Mouse (Mus musculus) G1E (cell line): ENCODE results near the gene Atxn3. TPM values are rescaled to one million over a fixed set of nuclear protein-coding genes. Genes with fewer than 3 reads are reported as not detected.

Experiments used
- ATAC-seq: 2 replicates; pipeline ENCODE4 v1.8.0; 2016; ENCODE audit warnings: mild to moderate bottlenecking; ENCODE audit not compliant: insufficient number of reproducible peaks, poor library complexity, low FRiP score, severe bottlenecking; ENCODE audit errors: extremely low read depth
- DNase-seq: peaks from one replicate; pipeline ENCODE4 v3.0.0; 2012; ENCODE audit warnings: low spot score
- H3K27me3 ChIP-seq: 2 replicates; pipeline ENCODE4 v1.6.1; 2012; ENCODE audit warnings: mild to moderate bottlenecking, low read length, inconsistent platforms; ENCODE audit not compliant: insufficient read depth
- H3K36me3 ChIP-seq: replicated peaks from 2 replicates; pipeline ENCODE3; 2012; ENCODE audit warnings: mild to moderate bottlenecking, inconsistent platforms
- H3K4me1 ChIP-seq: 2 replicates; pipeline ENCODE4 v1.6.1; 2012; ENCODE audit warnings: low read depth, low read length, inconsistent platforms, mixed read lengths; ENCODE audit not compliant: insufficient read depth
- H3K4me3 ChIP-seq: 2 replicates; pipeline ENCODE4 v1.5.1; 2012; ENCODE audit warnings: low read depth, mild to moderate bottlenecking, inconsistent platforms, low read length, moderate library complexity, mixed read lengths
- H3K9me3 ChIP-seq: replicated peaks from 2 replicates; pipeline ENCODE4 v1.6.1; 2012; ENCODE audit warnings: inconsistent platforms
- CTCF ChIP-seq: IDR thresholded peaks from 2 replicates; pipeline ENCODE4 v1.5.1; 2012; ENCODE audit warnings: low read depth, low read length, inconsistent platforms, mixed read lengths
- GATA1 ChIP-seq: IDR thresholded peaks from 2 replicates; pipeline ENCODE4 v1.6.1; 2012; ENCODE audit warnings: borderline replicate concordance, low read length, inconsistent platforms, mixed read lengths
- GATA2 ChIP-seq: IDR thresholded peaks from 2 replicates; pipeline ENCODE4 v1.6.1; 2012; ENCODE audit warnings: low read depth, low read length, inconsistent platforms, borderline replicate concordance
- POLR2AphosphoS5 ChIP-seq: IDR thresholded peaks from 2 replicates; pipeline ENCODE4 v1.6.1; 2012; ENCODE audit warnings: low read depth, low read length, inconsistent platforms; ENCODE audit not compliant: insufficient replicate concordance
- TAL1 ChIP-seq: conservative IDR thresholded peaks from 2 replicates; pipeline ENCODE4 v1.6.1; 2012; ENCODE audit warnings: low read depth, low read length, inconsistent platforms, mixed read lengths
- polyA plus RNA-seq: library from polyadenylated mRNA; stranded (reverse); fragments of >175 nt; gene quantifications from 2 replicates; pipeline ENCODE4 v1.2.3, GENCODE M21; 2012
- total RNA-seq, 2 experiments: library from RNA; stranded (forward) in 1 of 2; stranded (reverse) in 1 of 2; fragments of 200-1000 nt in 1 of 2; fragments of >200 nt in 1 of 2; fragmentation: Nextera tagmentation in 1 of 2; gene quantifications; 2 replicates each; pipeline ENCODE4 v1.2.3; 2014 to 2017

Atxn3 gene
- total and polyA plus RNA-seq, 3 experiments = 5.6 to 98.8 (median 75.6) TPM

GRCm38 (mm10) chr12:101976651-101977403, 18.8 kb upstream of the Atxn3 start:
- Histone ChIP-seq H3K27me3 (no peaks in the 10 kb centered on the region), H3K4me3 (peak overlapping the region; percentile 88), H3K9me3 (no peaks in the 10 kb centered on the region), H3K4me1 (peaks cover 68% of the 10 kb centered on the region), H3K36me3 (peaks cover 41% of the 10 kb centered on the region)
- DNase-seq (no peak), ATAC-seq (no peak)
- TF ChIP-seq GATA1 = no peak
- TF ChIP-seq GATA2 = no peak
- no peak for TF ChIP-seq CTCF
- no peak for TF ChIP-seq POLR2AphosphoS5
- no peak for TF ChIP-seq TAL1

DNA sequence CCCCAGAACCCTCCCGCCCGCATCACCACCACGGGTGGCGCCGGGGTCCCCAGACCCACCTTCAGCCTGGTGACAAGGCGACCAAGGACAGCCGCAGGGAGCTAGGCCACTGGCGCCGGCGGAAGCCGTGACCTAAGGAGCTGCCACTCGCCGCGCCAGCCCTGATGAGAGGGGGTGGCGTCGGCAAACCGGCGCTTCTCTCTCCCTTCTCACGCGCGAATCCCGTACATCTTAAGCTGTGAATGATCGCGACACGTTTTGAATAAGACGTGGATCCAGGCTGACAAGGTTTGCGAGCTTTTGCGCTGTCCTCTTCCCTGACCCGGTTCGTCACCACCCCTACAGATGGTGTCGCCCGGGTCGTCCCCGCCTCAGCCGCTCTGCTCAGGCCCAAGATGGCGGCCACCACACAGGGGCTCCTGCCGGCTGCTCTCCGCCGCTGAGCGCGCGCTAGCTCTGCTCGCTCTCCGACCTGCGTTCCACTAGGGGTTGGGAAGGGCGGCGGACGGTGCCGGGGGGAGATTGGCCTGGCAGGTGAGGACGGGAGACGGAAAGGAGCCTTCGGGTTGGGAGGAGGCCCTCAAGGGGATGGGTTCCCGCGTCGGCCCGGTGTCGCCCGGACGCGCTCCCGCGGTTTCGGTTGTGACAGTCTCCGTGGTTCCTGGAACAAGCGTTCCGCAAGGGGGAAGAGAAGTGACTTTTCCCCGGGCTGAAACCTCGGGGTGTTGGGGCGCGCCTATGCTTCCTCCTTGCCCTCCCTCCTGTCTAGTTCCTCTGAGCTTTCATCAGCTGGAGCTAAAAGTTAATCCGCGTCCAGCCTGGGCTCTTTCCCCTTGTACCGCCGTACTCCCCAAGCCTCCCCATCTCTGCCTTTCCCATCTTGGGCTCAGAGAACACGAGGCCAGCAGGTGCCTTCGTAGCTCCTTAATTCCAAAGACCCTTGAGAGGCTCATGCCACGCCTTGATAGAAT, 17.8 kb upstream of the Atxn3 start, which contains the start of gene Cpsf2:
TSS of gene Cpsf2 (plus strand) at position 388 of the 971 bp plus-strand sequence.
- peak; percentile 93 for DNase-seq
- ATAC-seq = peak; percentile 55
- H3K4me1 ChIP-seq = peaks cover 67% of the 10 kb centered on the region

GRCm38 (mm10) chr12:101975167-101975600, 17.1 kb upstream of the Atxn3 start:
- H3K4me1 ChIP-seq = peaks cover 66% of the 10 kb centered on the region
- peak overlapping the region; percentile 88 for H3K4me3 ChIP-seq
- TF ChIP-seq POLR2AphosphoS5 = no peak
- TF ChIP-seq TAL1 = no peak
- TF ChIP-seq GATA2 = no peak
- TF ChIP-seq GATA1 = no peak
- H3K27me3 ChIP-seq = no peaks in the 10 kb centered on the region
- H3K36me3 ChIP-seq = peaks cover 45% of the 10 kb centered on the region
- ATAC-seq = no peak
- peak; percentile 29 for DNase-seq
- no peaks in the 10 kb centered on the region for H3K9me3 ChIP-seq

More for the DNA sequence above, 17.8 kb upstream of the Atxn3 start, which contains the start of gene Cpsf2:
- no peaks in the 10 kb centered on the region for H3K9me3 ChIP-seq
- H3K36me3 ChIP-seq = peaks cover 43% of the 10 kb centered on the region
- peak within 1 kb of the TSS; percentile 88 for H3K4me3 ChIP-seq
- no peak for TF ChIP-seq TAL1
- no peak for TF ChIP-seq CTCF
- peak; percentile 26; the same call in 1 of the 2 replicates for TF ChIP-seq POLR2AphosphoS5
- no peak for TF ChIP-seq GATA2
- no peak for TF ChIP-seq GATA1
- no peaks in the 10 kb centered on the region for H3K27me3 ChIP-seq

DNA sequence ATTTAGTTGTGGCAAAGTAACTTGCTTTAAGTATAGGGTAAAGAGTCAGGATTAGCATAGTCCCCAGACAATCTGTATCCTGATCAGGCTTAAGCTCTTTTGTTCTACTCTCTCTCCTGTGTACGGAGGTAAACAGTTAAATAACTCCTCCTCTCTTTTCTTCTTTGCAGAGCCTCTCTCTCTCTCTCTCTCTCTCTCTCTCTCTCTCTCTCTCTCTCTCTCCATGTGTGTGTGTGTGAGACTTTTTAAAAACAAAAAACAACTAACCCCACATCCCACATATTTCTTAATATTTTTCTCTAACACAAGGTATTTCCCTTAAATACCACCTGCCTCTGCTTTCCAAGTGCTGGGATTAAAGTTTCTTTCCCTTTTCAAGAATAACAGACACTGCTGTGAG, 16.5 kb upstream of the Atxn3 start:
- Histone ChIP-seq H3K4me3 (peak overlapping the region; percentile 88), H3K9me3 (no peaks in the 10 kb centered on the region), H3K36me3 (peaks cover 49% of the 10 kb centered on the region), H3K4me1 (peaks cover 64% of the 10 kb centered on the region), H3K27me3 (no peaks in the 10 kb centered on the region)
- no peak for DNase-seq
- no peak for TF ChIP-seq TAL1
- no peak for TF ChIP-seq GATA1
- no peak for TF ChIP-seq GATA2
- TF ChIP-seq POLR2AphosphoS5 = no peak
- no peak for TF ChIP-seq CTCF
- no peak for ATAC-seq

GRCm38 (mm10) chr12:101972230-101972629, 14.2 kb upstream of the Atxn3 start:
- H3K9me3 ChIP-seq = no peaks in the 10 kb centered on the region
- ATAC-seq = no peak
- H3K27me3 ChIP-seq = no peaks in the 10 kb centered on the region
- no peak for DNase-seq
- H3K4me3 ChIP-seq = no peak overlapping the region; the same call in 1 of the 2 replicates
- peaks cover 49% of the 10 kb centered on the region for H3K4me1 ChIP-seq
- H3K36me3 ChIP-seq = peaks cover 60% of the 10 kb centered on the region
- TF ChIP-seq POLR2AphosphoS5 = no peak
- TF ChIP-seq CTCF = no peak
- TF ChIP-seq GATA1 = no peak
- no peak for TF ChIP-seq GATA2
- TF ChIP-seq TAL1 = no peak
